Comparison of ENCODE assay signal across 9 mouse cellular contexts in genomic region chr11:65214954-65215629, GRCm38 (mm10). TPM values are rescaled to one million over a fixed set of nuclear protein-coding genes. Genes with fewer than 3 reads are reported as not detected.
DNase-seq lines count a peak whose midpoint lies in the region; TF ChIP-seq lines count a peak whose summit lies in the region.
"Had no signal": no experiment of that assay in that cellular context is flagged by ENCODE, and none has a peak within 500 bp of the region (broad histone marks: within the 10 kb centered on the region; RNA-seq: fewer than 3 reads in every experiment).

No protein-coding gene starts in this region.

- no peak overlapping the region for H3K27ac ChIP-seq in thymus, adult 2 months (ENCODE audit: control insufficient read depth, insufficient read depth, low read length)
- H3K27ac ChIP-seq: liver, embryonic 13.5 days had no signal

- no peaks in the 10 kb centered on the region for H3K27me3 ChIP-seq in thymus, adult 2 months (ENCODE audit: control insufficient read depth, insufficient read depth, low read length)
- H3K27me3 ChIP-seq: liver, embryonic 13.5 days had no signal

- H3K4me3 ChIP-seq in thymus, adult 2 months (ENCODE audit: control insufficient read depth, insufficient read depth, low read length): no peak overlapping the region
- H3K4me3 ChIP-seq: liver, embryonic 13.5 days had no signal

- TF ChIP-seq POLR2A in thymus, adult 2 months (IDR thresholded peaks at IDR 0.05; ENCODE audit: control insufficient read depth, extremely low read depth, insufficient read depth, low read length, poor library complexity): no peak

- no peak for TF ChIP-seq CTCF in thymus, adult 2 months (IDR thresholded peaks at IDR 0.05; ENCODE audit: borderline replicate concordance, control insufficient read depth, extremely low read depth, insufficient read depth, low read length, poor library complexity)

- H3K4me1 ChIP-seq in thymus, adult 2 months (replicated peaks; ENCODE audit: control insufficient read depth, insufficient read depth, low read length): no peaks in the 10 kb centered on the region
- H3K4me1 ChIP-seq: liver, embryonic 13.5 days had no signal

- 47% methylated on average over 9 of the region's 9 CpGs for WGBS in thymus, adult 2 months

- H3K36me3 ChIP-seq in thymus, adult 2 months (ENCODE audit: control insufficient read depth, insufficient read depth, low read length): no peaks in the 10 kb centered on the region
- H3K36me3 ChIP-seq: liver, embryonic 13.5 days had no signal

- DNase-seq in gastrocnemius, adult 18-20 months (ENCODE audit: low spot score): peak; percentile 19
- DNase-seq in gastrocnemius, adult 8-10 months (ENCODE audit: low spot score in 2 of 2): no peak
- DNase-seq in 3T3-L1 (ENCODE audit: low read depth, low spot score): peak; percentile 49
- DNase-seq in fibroblast of lung, adult 2 months (ENCODE audit: low read depth): peak; percentile 28
- DNase-seq in left cerebral cortex, adult 9 months (ENCODE audit: low spot score in 2 of 2): peak; percentile 42 to 50
- no peak for DNase-seq in cerebellum, postnatal 10 days
- no peak for DNase-seq in thymus, adult 2 months
- no peak for DNase-seq in thymus, postnatal 25 days
- DNase-seq: liver, embryonic 13.5 days had no signal

RNA-seq across cellular contexts. Expression of gene Arhgap44, which starts 52.3 kb away (rescaled TPM):
- total RNA-seq in gastrocnemius, adult 18-20 months (2021): 10 to 100 TPM in 1 of 2 experiments, 1 to 10 TPM in 1; 9.2 to 11.4 TPM
- 10 to 100 TPM in 3 of 4 experiments, 1 to 10 TPM in 1; 8.4 to 11.2 (median 10.9) TPM for total RNA-seq in gastrocnemius, adult 8-10 months (2022)
- 5.5 and 6.7 TPM in 2 replicates for polyA plus RNA-seq in thymus, adult 2 months (2012; rRNA removed)

RNA-seq across cellular contexts. Expression of gene Myocd, which starts 54.7 kb away (rescaled TPM):
- 1 to 10 TPM; 1.1 to 1.2 TPM for total RNA-seq in gastrocnemius, adult 18-20 months (2021)
- 1 to 10 TPM in 2 of 4 experiments, under 1 TPM in 2; 0.39 to 1.2 (median 0.92) TPM for total RNA-seq in gastrocnemius, adult 8-10 months (2022)
- polyA plus RNA-seq in thymus, adult 2 months (2012; rRNA removed): 0.59 and 2.0 TPM in 2 replicates

RNA-seq across cellular contexts. Expression of gene 1700086D15Rik, which starts 55.4 kb away (rescaled TPM):
- under 1 TPM in 1 of 2 experiments, not detected in 1; 0.21 TPM for total RNA-seq in gastrocnemius, adult 18-20 months (2021)
- under 1 TPM in 1 of 4 experiments, not detected in 3; 0.22 TPM for total RNA-seq in gastrocnemius, adult 8-10 months (2022)
- not detected in 2 replicates for polyA plus RNA-seq in thymus, adult 2 months (2012; rRNA removed)
- polyA plus RNA-seq: liver, embryonic 13.5 days had no signal

Comparison
In these comparisons a context has a peak if more than half of its experiments do, and no peak if none do; other contexts are left out.
1. DNase-seq: peak in gastrocnemius, adult 18-20 months (single experiment), 3T3-L1 (single experiment), fibroblast of lung, adult 2 months (single experiment) and left cerebral cortex, adult 9 months (2 of 2); none in gastrocnemius, adult 8-10 months (0 of 2), cerebellum, postnatal 10 days (0 of 2), thymus, adult 2 months (single experiment) and thymus, postnatal 25 days (single experiment).